Mouse (Mus musculus): ENCODE results near the gene Ccdc114. TPM values are rescaled to one million over a fixed set of nuclear protein-coding genes. Genes with fewer than 3 reads are reported as not detected.
"Not testable (repeated sequence)": the region's sequence is repeated elsewhere in the genome, so short reads cannot be mapped to it uniquely, and the experiment has no call there.

The Ccdc114 gene
- 1 to 10 TPM; 1.6 TPM for total RNA-seq (2021)

- peak; percentile 84 for DNase-seq
These were observed at the start of gene Ccdc114 for GRCm38 (mm10) chr7:45923762-45924428. Gene Ccdc114 (plus strand): TSS chr7:45924072.

- no peak for DNase-seq
These were observed 47.0 kb upstream of the Ccdc114 start for GRCm38 (mm10) chr7:45876895-45877294.

- not testable (repeated sequence) for DNase-seq
These were observed 45.6 kb upstream of the Ccdc114 start, which contains the start of gene Grin2d for GRCm38 (mm10) chr7:45878278-45878677. Gene Grin2d (minus strand): TSS chr7:45878378.

- no peak for DNase-seq
These were observed 43.3 kb upstream of the Ccdc114 start for GRCm38 (mm10) chr7:45880531-45880930.

- DNase-seq, result no peak
These were observed 42.9 kb upstream of the Ccdc114 start for GRCm38 (mm10) chr7:45881011-45881410.

- DNase-seq, result no peak
These were observed 36.6 kb upstream of the Ccdc114 start for GRCm38 (mm10) chr7:45887246-45887645.

GRCm38 (mm10) chr7:45892651-45893050 is 31.2 kb upstream of the Ccdc114 start:
- DNase-seq, result no peak

- no peak for DNase-seq
These were observed 27.8 kb upstream of the Ccdc114 start for GRCm38 (mm10) chr7:45895931-45896516.

- peak; percentile 98 for DNase-seq
These were observed 27.2 kb upstream of the Ccdc114 start, which contains the start of the genes Syngr4 and Tmem143 for GRCm38 (mm10) chr7:45896517-45897257. Gene Syngr4 (minus strand): TSS chr7:45896714. Gene Tmem143 (plus strand): TSS chr7:45896941.

- peak; percentile 53 for DNase-seq
These were observed 26.6 kb upstream of the Ccdc114 start for GRCm38 (mm10) chr7:45897258-45897757.

GRCm38 (mm10) chr7:45898125-45898524 is 25.7 kb upstream of the Ccdc114 start:
- DNase-seq, result not testable (repeated sequence)

GRCm38 (mm10) chr7:45901562-45901961 is 22.3 kb upstream of the Ccdc114 start:
- peak; percentile 18 for DNase-seq

- no peak for DNase-seq
These were observed 21.3 kb upstream of the Ccdc114 start for GRCm38 (mm10) chr7:45902481-45903002.

- no peak for DNase-seq
These were observed 17.2 kb upstream of the Ccdc114 start for GRCm38 (mm10) chr7:45906622-45907021.

GRCm38 (mm10) chr7:45908384-45908783 is 15.5 kb upstream of the Ccdc114 start:
- no peak for DNase-seq

- DNase-seq, result no peak
These were observed 14.7 kb upstream of the Ccdc114 start for GRCm38 (mm10) chr7:45909145-45909544.

- no peak for DNase-seq
These were observed 9.8 kb upstream of the Ccdc114 start for GRCm38 (mm10) chr7:45914067-45914466.

GRCm38 (mm10) chr7:45915011-45915410 is 8.9 kb upstream of the Ccdc114 start:
- DNase-seq, result no peak

- DNase-seq, result peak; percentile 79
These were observed 7.5 kb upstream of the Ccdc114 start for GRCm38 (mm10) chr7:45916056-45917003.

- no peak for DNase-seq
These were observed 6.7 kb upstream of the Ccdc114 start for GRCm38 (mm10) chr7:45917004-45917704.

GRCm38 (mm10) chr7:45917926-45918325 is 5.9 kb upstream of the Ccdc114 start:
- no peak for DNase-seq
